Mouse (Mus musculus) embryonic facial prominence, embryonic 13.5 days (tissue): ENCODE data around the gene 4932438H23Rik. TPM values are rescaled to one million over a fixed set of nuclear protein-coding genes. Genes with fewer than 3 reads are reported as not detected.
"Not testable (repeated sequence)": the region's sequence is repeated elsewhere in the genome, so short reads cannot be mapped to it uniquely, and the experiment has no call there.

ENCODE experiments used
- ATAC-seq: fragments of 200-750 bp; cut with Nextera tagmentation; 2 replicates; pipeline ENCODE4 v1.8.0; 2017; ENCODE audit warnings: low read depth; ENCODE audit not compliant: insufficient number of reproducible peaks, insufficient read depth, low FRiP score, low TSS enrichment
- H3K27ac ChIP-seq: fragments of 300-500 bp; sonication (generic); 2 replicates; pipeline ENCODE4 v1.5.1; 2015; ENCODE audit warnings: moderate library complexity, mild to moderate bottlenecking, inconsistent platforms
- H3K27me3 ChIP-seq: fragments of 300-500 bp; sonication (generic); 2 replicates; pipeline ENCODE4 v1.6.1; 2015; ENCODE audit warnings: mild to moderate bottlenecking, inconsistent platforms
- H3K36me3 ChIP-seq: fragments of 300-500 bp; sonication (generic); 2 replicates; pipeline ENCODE4 v1.6.1; 2015; ENCODE audit warnings: mild to moderate bottlenecking, inconsistent platforms
- H3K4me1 ChIP-seq: fragments of 300-500 bp; sonication (generic); 2 replicates; pipeline ENCODE4 v1.6.1; 2015; ENCODE audit warnings: inconsistent platforms
- H3K4me2 ChIP-seq: fragments of 300-500 bp; sonication (generic); 2 replicates; pipeline ENCODE4 v1.6.1; 2015; ENCODE audit warnings: moderate library complexity, mild to moderate bottlenecking, inconsistent platforms
- H3K4me3 ChIP-seq: fragments of 300-500 bp; sonication (generic); 2 replicates; pipeline ENCODE4 v1.5.1; 2015; ENCODE audit warnings: mild to moderate bottlenecking, inconsistent platforms
- H3K9ac ChIP-seq: fragments of 300-500 bp; sonication (generic); 2 replicates; pipeline ENCODE4 v1.6.1; 2015; ENCODE audit warnings: mild to moderate bottlenecking, inconsistent platforms
- H3K9me3 ChIP-seq: fragments of 300-500 bp; sonication (generic); 2 replicates; pipeline ENCODE4 v1.6.1; 2016; ENCODE audit warnings: inconsistent platforms
- WGBS: fragments of 180-500 bp; shearing (Covaris S2); methylation state at CpG from one replicate; pipeline ENCODE4 v1.1.7; 2015; ENCODE audit warnings: mixed read lengths; 5-methylcytosine and 5-hydroxymethylcytosine counted together
- polyA plus RNA-seq: library from polyadenylated mRNA; unstranded; fragments of >200 nt; fragmentation: Nextera tagmentation; extraction: Ambion mirVana; gene quantifications from 2 replicates; pipeline ENCODE4 v1.2.1, GENCODE M21; 2015

Gene 4932438H23Rik
- polyA plus RNA-seq, 1 experiment from 2014 or later: not detected

- 89% methylated on average over 11 of the region's 11 CpGs for WGBS
- ATAC-seq: no peak
- no peaks in the 10 kb centered on the region for H3K9me3 ChIP-seq
- no peak overlapping the region for H3K27ac ChIP-seq
- peaks cover 12% of the 10 kb centered on the region; the same call in 1 of the 2 replicates for H3K4me1 ChIP-seq
- H3K4me2 ChIP-seq: no peak overlapping the region
- H3K9ac ChIP-seq: no peak overlapping the region
- peaks cover 19% of the 10 kb centered on the region for H3K27me3 ChIP-seq
- H3K36me3 ChIP-seq: no peaks in the 10 kb centered on the region
- no peak overlapping the region for H3K4me3 ChIP-seq
These were observed 2.9 kb upstream of the 4932438H23Rik start for GRCm38 (mm10) chr16:91097858-91098257.

DNA sequence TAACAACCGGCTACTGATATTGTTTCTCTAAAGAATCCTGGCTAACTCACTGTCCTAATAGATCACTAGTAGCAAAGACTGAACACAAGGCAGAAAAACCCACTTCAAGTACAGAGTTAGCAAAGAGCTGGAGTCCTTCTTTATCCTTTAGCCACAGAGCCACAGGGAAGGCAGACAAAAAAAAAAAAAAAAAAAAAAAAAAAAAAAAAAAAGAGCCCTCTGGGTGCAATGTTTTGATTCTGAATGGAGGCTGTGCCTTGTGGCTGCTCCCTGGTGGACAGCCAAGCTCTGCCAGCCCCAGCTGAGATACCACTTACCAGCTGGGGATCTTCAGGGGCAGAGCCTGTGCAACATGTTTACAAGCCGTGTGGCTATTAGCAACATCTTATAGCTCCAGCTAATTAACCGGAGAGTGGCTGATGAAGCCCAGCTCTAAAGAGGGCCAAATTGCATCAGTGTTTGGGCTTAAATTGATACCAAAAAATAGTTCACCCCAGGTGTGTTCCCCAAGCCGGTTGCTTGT, 2.1 kb upstream of the 4932438H23Rik start:
- no peak for ATAC-seq
- WGBS: 84% methylated on average over 4 of the region's 4 CpGs
- Histone ChIP-seq H3K4me2 (no peak overlapping the region), H3K27ac (no peak overlapping the region), H3K27me3 (peaks cover 13% of the 10 kb centered on the region; the same call in 1 of the 2 replicates), H3K9ac (no peak overlapping the region), H3K4me1 (peaks cover 16% of the 10 kb centered on the region; the same call in 1 of the 2 replicates), H3K9me3 (no peaks in the 10 kb centered on the region), H3K4me3 (no peak overlapping the region), H3K36me3 (no peaks in the 10 kb centered on the region)

DNA sequence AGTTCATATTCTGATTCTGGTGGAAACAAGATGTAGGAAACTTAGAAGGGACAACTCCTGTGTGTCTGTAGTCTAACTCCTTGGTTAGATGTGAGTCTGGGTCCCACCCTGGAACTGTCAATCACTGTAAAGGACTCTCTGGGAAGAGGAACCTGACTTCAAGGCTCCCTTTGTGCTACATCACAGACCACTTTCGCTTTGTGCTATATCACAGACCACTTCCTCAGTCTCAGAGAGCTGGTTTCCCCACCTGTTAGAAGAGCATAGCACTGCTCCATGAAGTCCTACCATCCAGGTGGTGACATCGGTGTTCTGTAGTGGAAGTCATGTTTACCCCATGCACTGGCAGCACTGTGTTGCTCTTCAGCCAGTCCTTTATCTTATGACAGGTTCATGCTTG, 1.1 kb upstream of the 4932438H23Rik start:
- H3K27me3 ChIP-seq: peaks cover 13% of the 10 kb centered on the region; the same call in 1 of the 2 replicates
- ATAC-seq: no peak
- no peak overlapping the region for H3K9ac ChIP-seq
- peaks cover 3% of the 10 kb centered on the region; the same call in 1 of the 2 replicates for H3K9me3 ChIP-seq
- WGBS: 91% methylated on average over 2 of the region's 2 CpGs
- H3K27ac ChIP-seq: no peak overlapping the region
- no peak overlapping the region for H3K4me3 ChIP-seq
- no peaks in the 10 kb centered on the region for H3K36me3 ChIP-seq
- peaks cover 16% of the 10 kb centered on the region; the same call in 1 of the 2 replicates for H3K4me1 ChIP-seq
- no peak overlapping the region for H3K4me2 ChIP-seq

DNA sequence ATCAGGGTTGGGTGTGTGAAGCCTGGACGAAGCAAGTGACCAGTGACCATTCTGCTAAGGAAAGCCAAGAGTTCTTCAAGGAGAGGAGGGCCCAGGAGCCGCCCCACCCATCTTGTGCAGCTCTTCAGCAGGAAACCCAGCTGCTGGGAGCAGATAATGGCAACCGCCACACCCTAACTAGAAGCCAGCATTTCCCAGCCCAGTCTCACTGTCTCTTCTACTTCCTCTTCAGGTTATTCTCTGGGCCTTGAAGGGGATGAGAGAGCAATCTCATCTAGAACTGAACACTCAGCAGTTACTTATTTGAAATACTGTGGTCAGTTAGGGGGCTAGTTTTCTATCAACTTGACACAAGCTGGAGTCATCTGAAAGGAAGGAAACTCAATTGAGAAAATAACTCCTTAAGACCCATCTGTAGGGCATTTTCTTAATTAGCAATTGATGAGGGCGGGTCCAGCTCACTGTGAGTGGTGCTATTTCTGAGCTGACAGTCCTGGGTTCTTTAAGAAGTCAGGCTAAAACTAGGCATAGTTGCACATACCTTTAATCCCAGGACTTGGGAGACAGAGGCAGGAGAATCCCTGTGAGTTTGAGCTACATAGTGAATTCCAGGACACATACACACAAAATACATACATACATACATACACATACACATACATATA, 8.1 kb downstream of the 4932438H23Rik start:
- Histone ChIP-seq H3K36me3 (no peaks in the 10 kb centered on the region), H3K9ac (no peak overlapping the region), H3K9me3 (peaks cover 3% of the 10 kb centered on the region; the same call in 1 of the 2 replicates), H3K4me1 (peaks cover 14% of the 10 kb centered on the region), H3K27me3 (peaks cover 19% of the 10 kb centered on the region), H3K4me3 (no peak overlapping the region), H3K27ac (no peak overlapping the region), H3K4me2 (no peak overlapping the region)
- WGBS: 68% methylated on average over 4 of the region's 4 CpGs
- no peak for ATAC-seq

GRCm38 (mm10) chr16:91085239-91085825, 9.6 kb downstream of the 4932438H23Rik start:
- ATAC-seq: no peak
- Histone ChIP-seq H3K9me3 (no peaks in the 10 kb centered on the region), H3K4me2 (peak overlapping the region; percentile 37), H3K27me3 (peaks cover 23% of the 10 kb centered on the region), H3K4me3 (no peak overlapping the region), H3K9ac (no peak overlapping the region), H3K36me3 (no peaks in the 10 kb centered on the region), H3K4me1 (peaks cover 14% of the 10 kb centered on the region), H3K27ac (no peak overlapping the region)
- WGBS: 42% methylated on average over 17 of the region's 17 CpGs

DNA sequence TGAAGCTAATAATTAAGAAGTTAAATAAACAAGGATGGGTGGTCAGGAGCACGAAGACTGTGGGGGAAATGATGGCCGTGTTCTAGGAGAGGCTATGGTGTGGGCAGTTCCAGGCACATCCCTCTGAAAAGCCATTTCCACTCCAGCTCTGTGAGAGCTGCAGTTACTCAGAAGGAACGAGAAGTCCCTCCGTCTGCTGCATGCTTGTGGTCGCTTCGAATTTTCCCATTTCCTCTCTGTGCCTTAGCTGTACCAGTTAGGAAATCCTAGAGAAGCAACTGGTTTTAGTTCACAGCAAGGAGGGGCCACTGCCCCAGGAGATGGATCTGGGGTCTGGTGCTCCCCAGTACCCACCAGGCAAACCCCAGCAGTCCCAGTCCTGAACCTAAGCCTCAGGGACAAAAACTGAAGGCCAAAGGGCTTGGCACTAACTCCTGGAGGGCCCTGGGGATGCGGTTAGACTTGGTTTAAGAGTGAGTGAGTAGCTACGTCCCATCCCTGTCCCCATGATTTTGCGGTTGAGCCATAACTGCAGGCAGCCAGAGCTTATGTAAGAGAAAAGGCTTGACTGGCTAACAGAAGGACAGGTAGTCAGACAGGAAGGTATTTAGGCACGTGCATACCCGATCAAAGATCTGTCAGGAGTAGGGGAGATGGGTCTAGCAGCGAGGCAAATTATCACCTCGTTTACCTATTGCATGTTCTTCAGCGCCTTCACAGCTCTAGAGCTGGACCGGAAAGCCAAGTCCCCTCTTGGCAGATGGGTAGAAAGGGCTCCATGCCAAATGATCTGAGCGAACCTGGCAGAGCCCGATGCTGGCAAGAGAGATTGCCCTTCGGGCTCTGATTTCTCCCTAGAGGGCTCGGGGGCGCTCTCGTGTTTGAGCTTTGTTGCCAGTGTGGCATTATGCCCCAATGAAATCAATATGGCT, 10.3 kb downstream of the 4932438H23Rik start:
- WGBS: 61% methylated on average over 21 of the region's 21 CpGs
- Histone ChIP-seq H3K36me3 (no peaks in the 10 kb centered on the region), H3K9ac (no peak overlapping the region), H3K4me3 (no peak overlapping the region), H3K4me2 (peak overlapping the region; percentile 37), H3K9me3 (no peaks in the 10 kb centered on the region), H3K27ac (peak overlapping the region; percentile 58), H3K27me3 (peaks cover 25% of the 10 kb centered on the region), H3K4me1 (peaks cover 14% of the 10 kb centered on the region)
- no peak for ATAC-seq

DNA sequence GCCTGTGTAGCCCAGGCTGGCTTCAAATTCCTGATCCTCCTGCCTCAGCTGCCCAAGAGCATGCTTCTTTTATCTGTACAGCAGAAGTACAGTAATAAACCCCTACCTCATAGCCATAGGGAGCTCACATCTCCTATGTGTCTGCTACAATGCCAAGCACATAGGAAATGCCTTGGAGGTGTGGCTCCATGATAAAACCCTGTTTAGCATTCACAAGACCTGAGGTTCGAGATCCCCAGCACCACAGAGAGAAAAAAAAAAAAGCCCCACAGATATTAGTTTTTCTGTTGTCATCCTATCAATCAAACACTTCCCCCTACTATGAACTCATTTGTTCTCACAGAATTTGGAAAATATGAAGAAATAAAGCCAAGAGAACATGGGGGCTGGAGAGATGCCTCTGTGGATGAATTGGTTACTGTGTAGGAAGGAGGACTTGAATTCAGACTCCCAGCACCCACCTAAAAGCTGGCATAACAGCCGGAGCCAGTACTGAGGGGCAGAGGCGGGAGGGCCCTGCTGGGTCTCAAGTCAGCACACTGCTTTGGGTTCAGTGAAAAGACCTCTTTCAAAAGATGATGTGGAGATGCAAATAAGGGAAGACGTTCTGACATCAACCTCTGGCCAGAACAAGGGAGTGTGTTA, 11.8 kb downstream of the 4932438H23Rik start:
- no peak overlapping the region for H3K27ac ChIP-seq
- no peaks in the 10 kb centered on the region for H3K9me3 ChIP-seq
- H3K4me3 ChIP-seq: no peak overlapping the region
- WGBS: 71% methylated on average over 4 of the region's 4 CpGs
- no peak for ATAC-seq
- peaks cover 19% of the 10 kb centered on the region for H3K27me3 ChIP-seq
- no peaks in the 10 kb centered on the region for H3K36me3 ChIP-seq
- no peak overlapping the region for H3K4me2 ChIP-seq
- H3K4me1 ChIP-seq: peaks cover 14% of the 10 kb centered on the region
- no peak overlapping the region for H3K9ac ChIP-seq

DNA sequence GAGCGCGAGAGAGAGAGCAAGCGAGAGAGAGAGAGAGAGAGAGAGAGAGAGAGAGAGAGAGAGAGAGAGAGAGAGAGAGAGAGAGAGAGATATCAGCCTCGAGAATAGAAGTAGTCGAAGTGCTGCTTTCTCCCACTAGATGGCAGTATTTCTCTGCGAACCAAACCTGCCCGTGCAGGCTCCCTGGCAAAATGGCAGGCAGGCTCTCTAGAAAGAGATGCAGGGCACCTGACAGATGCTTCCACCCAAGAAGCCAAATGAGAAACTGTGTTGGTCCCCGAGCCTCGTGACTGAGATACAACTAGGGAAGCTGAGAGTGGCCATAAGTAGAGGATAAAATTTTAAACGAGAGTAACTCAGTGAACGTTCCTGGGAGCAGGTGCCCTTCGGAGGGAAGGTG, 13.4 kb downstream of the 4932438H23Rik start:
- no peak overlapping the region for H3K9ac ChIP-seq
- H3K9me3 ChIP-seq: no peaks in the 10 kb centered on the region
- ATAC-seq: no peak
- no peak overlapping the region for H3K4me3 ChIP-seq
- WGBS: 21% methylated on average over 11 of the region's 12 CpGs
- H3K36me3 ChIP-seq: no peaks in the 10 kb centered on the region
- no peak overlapping the region for H3K27ac ChIP-seq
- peaks cover 14% of the 10 kb centered on the region for H3K4me1 ChIP-seq
- H3K27me3 ChIP-seq: peaks cover 12% of the 10 kb centered on the region; the same call in 1 of the 2 replicates
- H3K4me2 ChIP-seq: no peak overlapping the region

DNA sequence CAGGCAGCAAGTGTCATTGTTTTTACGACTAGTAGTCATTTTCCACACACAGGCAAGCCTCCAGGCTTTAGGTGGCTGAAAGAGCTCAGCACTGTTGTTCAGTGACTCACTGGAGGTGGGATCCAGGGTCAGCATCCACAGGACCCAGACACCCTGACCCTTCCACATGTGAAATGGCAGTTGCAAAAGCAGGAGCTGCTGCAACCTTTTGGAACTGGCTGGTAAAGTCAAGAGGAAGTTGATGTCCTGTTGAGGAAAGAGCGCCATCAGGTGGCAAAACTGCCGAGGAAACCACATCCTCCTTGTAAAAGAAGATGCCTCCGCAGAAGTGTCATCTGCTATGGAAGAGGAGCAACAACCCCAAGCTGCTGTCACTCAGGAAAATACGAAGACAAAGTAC, 18.7 kb downstream of the 4932438H23Rik start:
- H3K9me3 ChIP-seq: no peaks in the 10 kb centered on the region
- H3K27me3 ChIP-seq: peaks cover 8% of the 10 kb centered on the region
- 72% methylated on average over 5 of the region's 5 CpGs for WGBS
- no peaks in the 10 kb centered on the region for H3K4me1 ChIP-seq
- ATAC-seq: no peak
- H3K36me3 ChIP-seq: no peaks in the 10 kb centered on the region
- H3K4me2 ChIP-seq: no peak overlapping the region
- no peak overlapping the region for H3K27ac ChIP-seq
- no peak overlapping the region for H3K9ac ChIP-seq
- no peak overlapping the region for H3K4me3 ChIP-seq

DNA sequence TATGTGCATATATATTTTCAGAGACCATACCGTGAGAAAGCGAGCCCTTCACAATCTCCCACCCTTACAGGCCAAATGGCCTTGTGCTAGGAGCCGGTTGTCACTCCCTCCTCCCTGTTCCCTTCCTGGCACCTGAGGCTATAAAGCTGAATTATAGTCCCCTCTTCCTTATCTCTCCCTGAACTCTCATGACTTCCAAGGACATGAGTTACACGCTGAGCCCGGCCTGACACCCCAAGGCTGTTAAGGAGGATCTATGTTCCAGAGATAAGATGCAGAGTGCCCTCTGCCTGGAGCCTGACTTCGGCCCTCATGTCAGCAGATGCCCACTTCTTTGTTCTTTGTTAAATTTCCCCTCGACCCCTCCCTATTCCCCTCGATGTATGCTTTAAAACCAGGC, 19.5 kb downstream of the 4932438H23Rik start:
- H3K4me3 ChIP-seq, H3K36me3 ChIP-seq, H3K4me1 ChIP-seq, H3K9ac ChIP-seq, H3K9me3 ChIP-seq, ATAC-seq, H3K4me2 ChIP-seq, H3K27ac ChIP-seq: not testable (repeated sequence)
- H3K27me3 ChIP-seq: peaks cover 12% of the 10 kb centered on the region
- WGBS: 81% methylated on average over 8 of the region's 8 CpGs
